Mouse (Mus musculus) hindbrain, embryonic 14.5 days (tissue): ENCODE measurements around the gene Phlpp1. TPM values are rescaled to one million over a fixed set of nuclear protein-coding genes. Genes with fewer than 3 reads are reported as not detected.

Experiments
- ATAC-seq: fragments of 200-750 bp; cut with Nextera tagmentation; 2 replicates; pipeline ENCODE4 v1.8.0; 2017; ENCODE audit warnings: moderate number of reproducible peaks, mild to moderate bottlenecking, moderate TSS enrichment, moderate library complexity; ENCODE audit not compliant: low FRiP score
- DNase-seq: peaks from one replicate; pipeline ENCODE4 v3.0.0-alpha.2; 2015; ENCODE audit warnings: low spot score
- H3K27ac ChIP-seq: fragments of 300-500 bp; sonication (generic); 2 replicates; pipeline ENCODE4 v1.5.1; 2014; ENCODE audit warnings: mild to moderate bottlenecking, moderate library complexity
- H3K27me3 ChIP-seq: fragments of 300-500 bp; sonication (generic); 2 replicates; pipeline ENCODE4 v1.6.1; 2014; ENCODE audit warnings: mild to moderate bottlenecking, low read length, mixed read lengths; ENCODE audit not compliant: control insufficient read depth, insufficient read depth
- H3K36me3 ChIP-seq: fragments of 300-500 bp; sonication (generic); replicated peaks from 2 replicates; pipeline ENCODE4 v1.6.1; 2014; ENCODE audit not compliant: control insufficient read depth, insufficient read depth
- H3K4me1 ChIP-seq: fragments of 300-500 bp; sonication (generic); replicated peaks from 2 replicates; pipeline ENCODE4 v1.6.1; 2014; ENCODE audit warnings: antibody characterized with exemption, low read length, mixed read lengths; ENCODE audit not compliant: control insufficient read depth, insufficient read depth
- H3K4me2 ChIP-seq: fragments of 300-500 bp; sonication (generic); replicated peaks from 2 replicates; pipeline ENCODE4 v1.6.1; 2014; ENCODE audit warnings: mild to moderate bottlenecking, moderate library complexity
- H3K4me3 ChIP-seq: fragments of 300-500 bp; sonication (generic); replicated peaks from 2 replicates; pipeline ENCODE4 v1.5.1; 2014; ENCODE audit warnings: mild to moderate bottlenecking, low read length
- H3K9ac ChIP-seq: fragments of 300-500 bp; sonication (generic); 2 replicates; pipeline ENCODE4 v1.6.1; 2014
- H3K9me3 ChIP-seq: fragments of 300-500 bp; sonication (generic); 2 replicates; pipeline ENCODE4 v1.6.1; 2016; ENCODE audit warnings: low read length; ENCODE audit not compliant: control insufficient read depth
- WGBS: fragments of 180-500 bp; shearing (Covaris S2); extraction: QIAGEN DNeasy Blood & Tissue Kit; methylation state at CpG from one replicate; pipeline ENCODE4 v1.1.7; 2014; 5-methylcytosine and 5-hydroxymethylcytosine counted together
- polyA plus RNA-seq: library from polyadenylated mRNA; unstranded; fragments of >200 nt; fragmentation: Nextera tagmentation; extraction: Ambion mirVana; gene quantifications from 2 replicates; pipeline ENCODE4 v1.2.1, GENCODE M21; 2014

Gene Phlpp1
- polyA plus RNA-seq, 1 experiment from 2014 or later: 9.6 TPM

- no peak overlapping the region for H3K4me3 ChIP-seq
- no peaks in the 10 kb centered on the region for H3K27me3 ChIP-seq
- DNase-seq (no peak), ATAC-seq (no peak; the same call in 1 of the 2 replicates)
- H3K4me1 ChIP-seq: peaks cover 10% of the 10 kb centered on the region
- H3K9ac ChIP-seq: no peak overlapping the region
- 17% methylated on average over 2 of the region's 2 CpGs for WGBS
- no peak overlapping the region for H3K4me2 ChIP-seq
- no peaks in the 10 kb centered on the region for H3K36me3 ChIP-seq
- H3K9me3 ChIP-seq: 0 out of 2 replicates have a peak, but pooled peaks cover 4% of the 10 kb centered on the region
- H3K27ac ChIP-seq: no peak overlapping the region
These were observed 50.4 kb downstream of the Phlpp1 start for GRCm38 (mm10) chr1:106221964-106222363.

GRCm38 (mm10) chr1:106226613-106227012 is 55.1 kb downstream of the Phlpp1 start:
- Histone ChIP-seq H3K4me2 (no peak overlapping the region), H3K9ac (no peak overlapping the region), H3K9me3 (0 out of 2 replicates have a peak, but pooled peaks cover 4% of the 10 kb centered on the region), H3K27me3 (no peaks in the 10 kb centered on the region), H3K27ac (no peak overlapping the region; the same call in 1 of the 2 replicates), H3K4me1 (peaks cover 7% of the 10 kb centered on the region), H3K4me3 (no peak overlapping the region), H3K36me3 (no peaks in the 10 kb centered on the region)
- DNase-seq: no peak
- 56% methylated on average over 7 of the region's 7 CpGs for WGBS
- no peak for ATAC-seq

GRCm38 (mm10) chr1:106230313-106230712 is 58.8 kb downstream of the Phlpp1 start:
- no peak for DNase-seq
- H3K4me1 ChIP-seq: no peaks in the 10 kb centered on the region; the same call in 1 of the 2 replicates
- H3K9me3 ChIP-seq: no peaks in the 10 kb centered on the region
- no peaks in the 10 kb centered on the region for H3K27me3 ChIP-seq
- H3K27ac ChIP-seq: no peak overlapping the region
- ATAC-seq: no peak
- no peak overlapping the region for H3K4me2 ChIP-seq
- no peaks in the 10 kb centered on the region for H3K36me3 ChIP-seq
- no peak overlapping the region for H3K9ac ChIP-seq
- 87% methylated on average over 3 of the region's 3 CpGs for WGBS
- H3K4me3 ChIP-seq: no peak overlapping the region

GRCm38 (mm10) chr1:106231345-106231744 is 59.8 kb downstream of the Phlpp1 start:
- Histone ChIP-seq H3K9ac (no peak overlapping the region), H3K27ac (no peak overlapping the region), H3K4me3 (no peak overlapping the region), H3K4me1 (no peaks in the 10 kb centered on the region; the same call in 1 of the 2 replicates), H3K36me3 (no peaks in the 10 kb centered on the region), H3K4me2 (no peak overlapping the region), H3K9me3 (no peaks in the 10 kb centered on the region), H3K27me3 (no peaks in the 10 kb centered on the region)
- ATAC-seq: no peak
- DNase-seq: no peak
- WGBS: 90% methylated on average over 5 of the region's 5 CpGs

- no peak overlapping the region for H3K27ac ChIP-seq
- no peak overlapping the region for H3K4me3 ChIP-seq
- WGBS: 74% methylated on average over 3 of the region's 3 CpGs
- H3K27me3 ChIP-seq: no peaks in the 10 kb centered on the region
- no peaks in the 10 kb centered on the region for H3K4me1 ChIP-seq
- no peaks in the 10 kb centered on the region for H3K36me3 ChIP-seq
- H3K9ac ChIP-seq: no peak overlapping the region
- ATAC-seq (peak; percentile 65; the same call in 1 of the 2 replicates), DNase-seq (no peak)
- no peaks in the 10 kb centered on the region for H3K9me3 ChIP-seq
- H3K4me2 ChIP-seq: no peak overlapping the region
These were observed 60.4 kb downstream of the Phlpp1 start for GRCm38 (mm10) chr1:106231805-106232459.

- DNase-seq (no peak), ATAC-seq (no peak)
- Histone ChIP-seq H3K27me3 (no peaks in the 10 kb centered on the region), H3K27ac (no peak overlapping the region), H3K9ac (no peak overlapping the region), H3K36me3 (no peaks in the 10 kb centered on the region), H3K4me3 (no peak overlapping the region), H3K4me2 (no peak overlapping the region), H3K4me1 (no peaks in the 10 kb centered on the region), H3K9me3 (no peaks in the 10 kb centered on the region)
- 81% methylated on average over 4 of the region's 4 CpGs for WGBS
These were observed 60.9 kb downstream of the Phlpp1 start for GRCm38 (mm10) chr1:106232460-106232850.

GRCm38 (mm10) chr1:106236986-106237385 is 65.4 kb downstream of the Phlpp1 start:
- Histone ChIP-seq H3K27me3 (no peaks in the 10 kb centered on the region), H3K9me3 (no peaks in the 10 kb centered on the region), H3K4me3 (no peak overlapping the region), H3K36me3 (no peaks in the 10 kb centered on the region), H3K27ac (no peak overlapping the region), H3K4me2 (no peak overlapping the region), H3K4me1 (peaks cover 21% of the 10 kb centered on the region; the same call in 1 of the 2 replicates), H3K9ac (no peak overlapping the region)
- DNase-seq (no peak), ATAC-seq (no peak)

GRCm38 (mm10) chr1:106240116-106240685 is 68.6 kb downstream of the Phlpp1 start:
- DNase-seq: no peak
- no peaks in the 10 kb centered on the region for H3K36me3 ChIP-seq
- H3K9ac ChIP-seq: no peak overlapping the region
- H3K4me2 ChIP-seq: no peak overlapping the region
- no peaks in the 10 kb centered on the region for H3K9me3 ChIP-seq
- no peak overlapping the region for H3K4me3 ChIP-seq
- H3K4me1 ChIP-seq: peaks cover 21% of the 10 kb centered on the region; the same call in 1 of the 2 replicates
- no peaks in the 10 kb centered on the region for H3K27me3 ChIP-seq
- H3K27ac ChIP-seq: 0 out of 2 replicates have a peak overlapping the region, but pooled peaks have one; percentile 33
- no peak for ATAC-seq
- WGBS: 70% methylated on average over 7 of the region's 7 CpGs

GRCm38 (mm10) chr1:106241059-106241458 is 69.5 kb downstream of the Phlpp1 start:
- Histone ChIP-seq H3K36me3 (no peaks in the 10 kb centered on the region), H3K27ac (peak overlapping the region; percentile 33; the same call in 1 of the 2 replicates)
- no peak for DNase-seq

More at GRCm38 (mm10) chr1:106241059-106241458, 69.5 kb downstream of the Phlpp1 start:
- Histone ChIP-seq H3K9me3 (no peaks in the 10 kb centered on the region), H3K27me3 (no peaks in the 10 kb centered on the region), H3K9ac (no peak overlapping the region), H3K4me3 (no peak overlapping the region), H3K4me2 (no peak overlapping the region), H3K4me1 (peaks cover 21% of the 10 kb centered on the region; the same call in 1 of the 2 replicates)
- 68% methylated on average over 1 of the region's 1 CpGs for WGBS
- peak; percentile 44; the same call in 1 of the 2 replicates for ATAC-seq
